Mouse (Mus musculus): ENCODE data around the gene Atxn10. TPM values are rescaled to one million over a fixed set of nuclear protein-coding genes. Genes with fewer than 3 reads are reported as not detected.
A peak's percentile ranks its signal among the peaks of the same experiment; 100 is the strongest.

The Atxn10 gene
- polyA plus RNA-seq, 1 experiment from 2014 or later: 449 TPM

DNA sequence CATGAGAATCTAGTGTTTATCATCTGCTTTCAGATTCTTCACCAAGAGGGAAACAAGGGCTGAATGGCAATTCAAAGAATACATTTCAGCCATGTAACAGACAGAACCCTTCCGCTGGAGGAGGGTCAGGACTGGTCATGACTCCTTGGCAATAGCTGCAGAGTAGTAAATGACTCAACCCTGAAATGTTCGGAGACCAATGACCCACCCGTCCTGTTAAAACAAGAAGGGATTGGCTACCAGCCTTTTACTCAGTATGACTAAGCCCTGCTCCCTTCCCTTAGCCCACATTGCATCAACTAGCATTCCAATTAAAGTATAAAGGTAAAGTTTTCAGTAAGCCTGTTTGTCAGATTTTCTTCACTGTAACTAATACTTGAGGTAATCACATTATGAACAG, 88.2 kb downstream of the Atxn10 start:
- ATAC-seq (ENCODE audit: insufficient read depth, low FRiP score, low TSS enrichment) (no peak), DNase-seq (ENCODE audit: low spot score) (no peak)
- Histone ChIP-seq H3K9me3 (ENCODE audit: control insufficient read depth, low read length) (no peaks in the 10 kb centered on the region), H3K27ac (ENCODE audit: low read depth, low read length) (no peak overlapping the region), H3K4me3 (ENCODE audit: low read depth, low read length) (no peak overlapping the region), H3K4me2 (ENCODE audit: low read depth) (no peak overlapping the region), H3K9ac (ENCODE audit: low read length) (no peak overlapping the region), H3K36me3 (ENCODE audit: control insufficient read depth, insufficient read depth, low read length) (no peaks in the 10 kb centered on the region), H3K27me3 (ENCODE audit: control insufficient read depth, insufficient read depth, low read length) (no peaks in the 10 kb centered on the region), H3K4me1 (ENCODE audit: control insufficient read depth, insufficient read depth, low read length) (no peaks in the 10 kb centered on the region)
- 80% methylated on average over 3 of the region's 3 CpGs for WGBS

DNA sequence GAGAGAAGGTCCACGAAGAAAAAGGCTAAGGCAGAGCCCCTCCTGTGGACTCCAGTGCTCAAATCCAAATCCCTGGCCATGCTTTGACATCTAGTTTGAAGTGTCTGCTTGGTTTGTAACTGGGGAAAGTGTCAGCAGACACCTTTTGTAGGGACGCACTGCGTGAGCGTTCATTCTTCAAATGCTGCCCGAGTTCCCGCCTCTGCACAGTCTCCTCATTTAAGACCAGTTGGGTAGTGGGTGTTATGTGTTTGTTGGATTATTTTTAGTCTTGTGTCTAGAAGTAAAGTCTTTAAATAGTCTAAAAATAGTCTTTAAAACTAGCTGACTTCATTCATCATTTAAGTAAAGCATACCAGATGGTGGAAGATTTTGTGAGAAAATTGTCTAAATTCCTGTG, 92.1 kb downstream of the Atxn10 start:
- no peak overlapping the region for H3K27ac ChIP-seq (ENCODE audit: low read depth, low read length)
- no peaks in the 10 kb centered on the region for H3K36me3 ChIP-seq (ENCODE audit: control insufficient read depth, insufficient read depth, low read length)
- H3K27me3 ChIP-seq (ENCODE audit: control insufficient read depth, insufficient read depth, low read length): no peaks in the 10 kb centered on the region
- no peaks in the 10 kb centered on the region for H3K9me3 ChIP-seq (ENCODE audit: control insufficient read depth, low read length)
- no peak overlapping the region for H3K9ac ChIP-seq (ENCODE audit: low read length)
- H3K4me3 ChIP-seq (ENCODE audit: low read depth, low read length): no peak overlapping the region
- H3K4me1 ChIP-seq (ENCODE audit: control insufficient read depth, insufficient read depth, low read length): no peaks in the 10 kb centered on the region
- 95% methylated on average over 6 of the region's 6 CpGs for WGBS
- ATAC-seq (ENCODE audit: insufficient read depth, low FRiP score, low TSS enrichment) (no peak), DNase-seq (ENCODE audit: low spot score) (no peak)
- H3K4me2 ChIP-seq (ENCODE audit: low read depth): no peak overlapping the region

DNA sequence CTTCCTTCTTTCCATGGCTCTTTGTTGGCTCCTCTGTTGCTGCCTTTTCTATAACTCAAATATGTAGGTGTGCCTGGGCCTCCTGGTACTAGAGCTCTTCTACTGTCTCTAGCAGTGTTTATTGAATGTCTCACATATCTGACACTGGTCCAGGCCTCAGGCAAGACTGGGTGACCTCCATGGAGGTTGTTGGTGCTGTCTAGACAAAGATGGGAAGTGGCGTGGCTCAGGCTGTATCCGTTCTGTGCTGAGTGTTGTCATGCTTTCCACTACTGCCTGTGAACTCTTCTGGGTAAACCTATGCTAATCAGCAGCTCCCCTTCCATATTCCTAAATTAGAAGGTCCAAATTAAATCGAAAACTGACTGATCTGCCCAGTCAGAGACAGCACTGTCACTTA, 106.5 kb downstream of the Atxn10 start:
- 99% methylated on average over 3 of the region's 3 CpGs for WGBS

DNA sequence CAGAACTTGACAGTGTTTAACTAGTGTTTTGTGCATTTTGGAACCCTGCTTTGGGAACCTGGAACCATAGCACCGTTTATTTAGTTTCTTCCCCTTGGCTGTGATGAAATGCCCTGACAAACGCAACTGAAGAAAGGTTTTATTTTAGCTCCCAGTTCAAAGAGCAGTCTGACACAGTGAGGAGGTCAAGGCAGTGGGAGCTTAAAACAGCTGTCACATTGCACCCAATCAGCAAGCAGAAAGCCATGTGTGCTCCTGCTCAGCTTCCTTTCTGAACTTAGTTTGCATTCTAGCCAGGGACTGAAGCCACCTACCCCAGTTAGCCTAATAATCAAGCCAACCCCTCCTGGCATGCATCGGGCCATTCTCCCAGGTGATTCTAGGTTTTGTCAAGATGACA, 110.6 kb downstream of the Atxn10 start:
- no peak overlapping the region for H3K4me3 ChIP-seq (ENCODE audit: low read depth, low read length)
- DNase-seq (ENCODE audit: low spot score): no peak
- WGBS: 74% methylated on average over 3 of the region's 3 CpGs
- H3K4me1 ChIP-seq (ENCODE audit: control insufficient read depth, insufficient read depth, low read length): no peaks in the 10 kb centered on the region
- H3K27ac ChIP-seq (ENCODE audit: low read depth, low read length): no peak overlapping the region
- H3K36me3 ChIP-seq (ENCODE audit: control insufficient read depth, insufficient read depth, low read length): 0 out of 2 replicates have a peak, but pooled peaks cover 2% of the 10 kb centered on the region
- ATAC-seq (ENCODE audit: insufficient read depth, low FRiP score, low TSS enrichment): no peak
- no peaks in the 10 kb centered on the region for H3K9me3 ChIP-seq (ENCODE audit: control insufficient read depth, low read length)
- no peaks in the 10 kb centered on the region for H3K27me3 ChIP-seq (ENCODE audit: control insufficient read depth, insufficient read depth, low read length)
- H3K9ac ChIP-seq (ENCODE audit: low read length): no peak overlapping the region
- H3K4me2 ChIP-seq (ENCODE audit: low read depth): no peak overlapping the region

More for the DNA sequence above, 106.5 kb downstream of the Atxn10 start:
- Histone ChIP-seq H3K27me3 (ENCODE audit: control insufficient read depth, insufficient read depth, low read length) (no peaks in the 10 kb centered on the region), H3K4me2 (ENCODE audit: low read depth) (no peak overlapping the region), H3K27ac (ENCODE audit: low read depth, low read length) (no peak overlapping the region), H3K4me3 (ENCODE audit: low read depth, low read length) (no peak overlapping the region), H3K9ac (ENCODE audit: low read length) (no peak overlapping the region), H3K36me3 (ENCODE audit: control insufficient read depth, insufficient read depth, low read length) (0 out of 2 replicates have a peak, but pooled peaks cover 4% of the 10 kb centered on the region), H3K9me3 (ENCODE audit: control insufficient read depth, low read length) (no peaks in the 10 kb centered on the region), H3K4me1 (ENCODE audit: control insufficient read depth, insufficient read depth, low read length) (no peaks in the 10 kb centered on the region)
- no peak for DNase-seq (ENCODE audit: low spot score)
- no peak for ATAC-seq (ENCODE audit: insufficient read depth, low FRiP score, low TSS enrichment)

DNA sequence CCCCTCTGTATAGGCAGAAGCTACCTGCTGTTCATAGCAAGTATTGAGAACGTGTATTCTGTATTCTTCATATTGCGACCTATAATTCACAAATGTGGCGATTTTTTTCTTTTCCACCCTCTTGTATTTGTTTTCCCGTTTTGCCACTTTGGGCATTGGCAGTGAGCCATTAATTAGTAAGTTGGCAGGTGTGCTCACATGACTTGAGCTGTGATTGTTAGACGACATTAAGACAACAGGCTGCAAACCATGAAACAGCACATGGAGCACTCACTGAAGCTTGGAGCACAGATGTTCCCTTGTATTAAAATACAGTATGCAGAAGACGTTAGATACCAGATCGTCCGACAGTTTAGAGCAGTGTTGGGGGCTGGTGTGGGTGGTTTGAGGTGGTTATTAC, 120.8 kb downstream of the Atxn10 start:
- DNase-seq (ENCODE audit: low spot score) (no peak), ATAC-seq (ENCODE audit: insufficient read depth, low FRiP score, low TSS enrichment) (no peak)
- Histone ChIP-seq H3K4me2 (ENCODE audit: low read depth) (no peak overlapping the region), H3K36me3 (ENCODE audit: control insufficient read depth, insufficient read depth, low read length) (no peaks in the 10 kb centered on the region), H3K27me3 (ENCODE audit: control insufficient read depth, insufficient read depth, low read length) (no peaks in the 10 kb centered on the region), H3K27ac (ENCODE audit: low read depth, low read length) (no peak overlapping the region; the same call in 1 of the 2 replicates), H3K4me1 (ENCODE audit: control insufficient read depth, insufficient read depth, low read length) (peaks cover 38% of the 10 kb centered on the region), H3K9me3 (ENCODE audit: control insufficient read depth, low read length) (no peaks in the 10 kb centered on the region), H3K4me3 (ENCODE audit: low read depth, low read length) (no peak overlapping the region), H3K9ac (ENCODE audit: low read length) (no peak overlapping the region)
- WGBS: 81% methylated on average over 8 of the region's 8 CpGs

DNA sequence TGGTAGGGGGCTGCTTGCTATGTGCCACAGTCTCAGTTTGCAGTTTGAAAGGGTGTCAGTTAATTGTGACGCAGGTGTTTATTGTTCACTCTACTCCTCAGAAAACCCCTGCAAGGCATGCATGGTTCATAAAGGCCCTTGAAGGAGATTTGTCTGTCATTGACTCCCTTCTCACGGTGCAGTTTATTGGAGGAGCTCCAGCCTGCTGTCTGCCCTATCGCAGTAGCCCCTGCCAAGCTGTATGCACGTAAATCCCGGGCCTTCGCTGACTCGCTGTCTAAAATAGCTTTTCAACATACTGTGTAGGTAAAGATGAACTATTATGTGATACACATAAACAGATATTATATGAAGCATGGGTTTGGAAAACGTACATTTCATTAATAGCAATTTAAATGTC, 121.8 kb downstream of the Atxn10 start:
- ATAC-seq (ENCODE audit: insufficient read depth, low FRiP score, low TSS enrichment) (no peak), DNase-seq (ENCODE audit: low spot score) (no peak)
- Histone ChIP-seq H3K4me3 (ENCODE audit: low read depth, low read length) (no peak overlapping the region), H3K36me3 (ENCODE audit: control insufficient read depth, insufficient read depth, low read length) (no peaks in the 10 kb centered on the region), H3K27me3 (ENCODE audit: control insufficient read depth, insufficient read depth, low read length) (no peaks in the 10 kb centered on the region), H3K9me3 (ENCODE audit: control insufficient read depth, low read length) (no peaks in the 10 kb centered on the region), H3K4me2 (ENCODE audit: low read depth) (no peak overlapping the region), H3K27ac (ENCODE audit: low read depth, low read length) (peak overlapping the region; percentile 67), H3K9ac (ENCODE audit: low read length) (no peak overlapping the region), H3K4me1 (ENCODE audit: control insufficient read depth, insufficient read depth, low read length) (peaks cover 48% of the 10 kb centered on the region)
- WGBS: 53% methylated on average over 8 of the region's 8 CpGs

DNA sequence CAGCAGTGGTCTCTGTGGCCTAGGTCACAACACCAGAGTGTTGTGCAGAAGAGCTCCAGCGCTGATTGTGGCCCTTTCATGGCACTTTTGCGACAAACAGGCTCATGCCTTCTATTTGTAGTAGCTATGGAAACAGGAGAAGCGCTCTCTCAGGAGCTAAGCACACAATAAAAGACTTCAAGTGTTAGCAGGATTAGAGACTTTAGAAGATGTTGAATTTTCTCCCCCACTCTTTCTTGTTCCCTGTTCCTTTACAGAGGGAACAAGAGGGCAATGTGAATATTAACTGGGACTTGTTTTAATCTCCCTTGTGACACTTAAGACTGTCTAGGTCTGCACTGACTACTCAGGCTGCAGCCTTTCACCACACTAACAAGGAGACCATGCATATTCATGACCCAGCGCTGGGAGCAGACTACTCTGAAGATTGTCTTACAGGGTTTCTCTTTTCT, 122.6 kb downstream of the Atxn10 start:
- Histone ChIP-seq H3K27me3 (ENCODE audit: control insufficient read depth, insufficient read depth, low read length) (no peaks in the 10 kb centered on the region), H3K9ac (ENCODE audit: low read length) (no peak overlapping the region), H3K4me3 (ENCODE audit: low read depth, low read length) (no peak overlapping the region), H3K4me2 (ENCODE audit: low read depth) (no peak overlapping the region), H3K36me3 (ENCODE audit: control insufficient read depth, insufficient read depth, low read length) (no peaks in the 10 kb centered on the region), H3K27ac (ENCODE audit: low read depth, low read length) (peak overlapping the region; percentile 69), H3K9me3 (ENCODE audit: control insufficient read depth, low read length) (no peaks in the 10 kb centered on the region), H3K4me1 (ENCODE audit: control insufficient read depth, insufficient read depth, low read length) (peaks cover 55% of the 10 kb centered on the region)
- 33% methylated on average over 4 of the region's 4 CpGs for WGBS
- peak; percentile 48; the same call in 1 of the 2 replicates for ATAC-seq (ENCODE audit: insufficient read depth, low FRiP score, low TSS enrichment)
- peak; percentile 57 for DNase-seq (ENCODE audit: low spot score)

DNA sequence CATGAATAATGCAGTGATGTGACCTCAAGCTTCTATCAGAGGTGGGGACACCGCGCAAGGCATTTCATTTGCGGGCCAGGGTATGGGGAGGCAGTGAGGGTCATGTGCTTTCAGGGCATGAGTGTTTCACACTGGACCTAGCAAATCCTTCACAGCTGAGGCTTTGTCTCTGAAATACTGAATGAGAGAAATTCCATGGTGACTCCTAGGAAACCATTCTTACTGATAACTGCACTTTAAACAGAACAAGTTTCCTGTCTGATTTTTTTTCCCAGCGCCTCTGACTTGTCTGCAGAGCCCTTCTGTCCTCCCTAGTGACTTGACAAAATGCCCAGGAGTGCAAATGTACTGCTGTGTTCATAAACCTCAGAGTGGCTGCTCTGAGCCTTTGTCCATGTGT, 125.5 kb downstream of the Atxn10 start:
- ATAC-seq (ENCODE audit: insufficient read depth, low FRiP score, low TSS enrichment) (peak; percentile 60), DNase-seq (ENCODE audit: low spot score) (peak; percentile 72)
- Histone ChIP-seq H3K27me3 (ENCODE audit: control insufficient read depth, insufficient read depth, low read length) (no peaks in the 10 kb centered on the region), H3K4me2 (ENCODE audit: low read depth) (no peak overlapping the region), H3K27ac (ENCODE audit: low read depth, low read length) (peak overlapping the region; percentile 93), H3K36me3 (ENCODE audit: control insufficient read depth, insufficient read depth, low read length) (peaks cover 4% of the 10 kb centered on the region; the same call in 1 of the 2 replicates), H3K9ac (ENCODE audit: low read length) (0 out of 2 replicates have a peak overlapping the region, but pooled peaks have one; percentile 37), H3K9me3 (ENCODE audit: control insufficient read depth, low read length) (no peaks in the 10 kb centered on the region), H3K4me3 (ENCODE audit: low read depth, low read length) (no peak overlapping the region), H3K4me1 (ENCODE audit: control insufficient read depth, insufficient read depth, low read length) (peaks cover 71% of the 10 kb centered on the region)
- 37% methylated on average over 4 of the region's 4 CpGs for WGBS

DNA sequence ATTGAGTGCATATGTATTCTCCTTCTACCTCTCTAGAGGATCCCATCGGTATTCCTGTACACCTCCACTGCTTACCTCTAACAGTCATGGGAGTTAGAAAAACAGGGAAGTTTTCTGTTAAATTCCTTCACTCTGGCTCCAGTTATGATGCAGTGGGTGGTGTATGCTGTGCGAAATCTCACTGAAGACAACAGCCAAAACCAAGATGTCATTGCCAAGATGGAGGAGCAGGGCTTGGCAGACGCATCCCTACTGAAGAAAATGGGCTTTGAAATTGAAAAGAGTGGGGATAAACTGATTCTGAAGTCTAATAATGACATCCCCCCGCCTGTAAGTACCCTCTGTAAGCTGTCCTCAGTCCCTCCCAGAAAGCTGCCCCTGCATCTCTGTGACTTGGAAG, 126.1 kb downstream of the Atxn10 start:
- H3K36me3 ChIP-seq (ENCODE audit: control insufficient read depth, insufficient read depth, low read length): peaks cover 4% of the 10 kb centered on the region; the same call in 1 of the 2 replicates
- no peak overlapping the region for H3K4me3 ChIP-seq (ENCODE audit: low read depth, low read length)
- WGBS: 65% methylated on average over 4 of the region's 4 CpGs
- H3K27ac ChIP-seq (ENCODE audit: low read depth, low read length): peak overlapping the region; percentile 93
- no peaks in the 10 kb centered on the region for H3K27me3 ChIP-seq (ENCODE audit: control insufficient read depth, insufficient read depth, low read length)
- no peak for ATAC-seq (ENCODE audit: insufficient read depth, low FRiP score, low TSS enrichment)
- no peaks in the 10 kb centered on the region for H3K9me3 ChIP-seq (ENCODE audit: control insufficient read depth, low read length)
- peak overlapping the region; percentile 13; the same call in 1 of the 2 replicates for H3K4me2 ChIP-seq (ENCODE audit: low read depth)
- peaks cover 70% of the 10 kb centered on the region for H3K4me1 ChIP-seq (ENCODE audit: control insufficient read depth, insufficient read depth, low read length)
- DNase-seq (ENCODE audit: low spot score): no peak
- peak overlapping the region; percentile 37 for H3K9ac ChIP-seq (ENCODE audit: low read length)
